Mouse (Mus musculus) CD4-positive naive resting alpha-beta T cell, adult 76 days (primary cell): Measurements from ENCODE around the gene Pip4k2b. TPM values are rescaled to one million over a fixed set of nuclear protein-coding genes. Genes with fewer than 3 reads are reported as not detected.

Experiments
- total RNA-seq: library from RNA; stranded (reverse); gene quantifications from one replicate; pipeline ENCODE4 v1.2.4, GENCODE M21; 2023

Gene Pip4k2b
- 52.4 TPM for total RNA-seq

DNA sequence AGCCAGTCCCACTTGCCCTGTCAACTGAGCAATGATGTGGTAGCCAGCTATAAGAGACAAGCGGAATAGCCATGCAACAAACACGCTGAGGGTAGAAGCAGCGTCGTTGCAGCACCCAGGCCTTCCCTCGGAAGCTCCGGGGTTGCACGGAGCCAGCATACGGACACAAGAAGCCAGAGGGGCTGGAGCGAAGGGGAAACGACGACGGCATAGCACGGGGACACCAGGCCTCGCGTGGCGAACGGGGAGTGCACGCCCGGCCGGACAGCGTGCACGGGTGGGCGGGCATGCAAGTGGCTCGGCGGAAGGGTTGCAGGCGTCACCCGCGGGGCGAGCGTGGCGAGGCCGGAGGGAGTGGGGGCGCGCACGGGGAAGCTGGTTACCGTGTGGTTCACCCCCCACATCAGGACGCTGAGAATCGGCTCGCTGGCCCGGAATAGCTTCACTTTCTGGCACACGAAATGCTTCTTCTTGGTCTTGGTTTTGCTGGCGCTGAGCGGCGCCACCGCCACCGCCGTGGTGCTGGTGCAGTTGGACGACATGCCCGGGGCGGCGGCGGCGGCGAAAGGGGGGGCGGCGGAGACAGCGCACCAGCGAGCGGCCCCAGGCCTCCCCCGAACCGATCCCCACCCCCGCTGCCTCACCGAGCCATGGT lies at the start of gene Pip4k2b:
TSS of gene Pip4k2b (minus strand) at position 642 of the 655 bp plus-strand sequence.

DNA sequence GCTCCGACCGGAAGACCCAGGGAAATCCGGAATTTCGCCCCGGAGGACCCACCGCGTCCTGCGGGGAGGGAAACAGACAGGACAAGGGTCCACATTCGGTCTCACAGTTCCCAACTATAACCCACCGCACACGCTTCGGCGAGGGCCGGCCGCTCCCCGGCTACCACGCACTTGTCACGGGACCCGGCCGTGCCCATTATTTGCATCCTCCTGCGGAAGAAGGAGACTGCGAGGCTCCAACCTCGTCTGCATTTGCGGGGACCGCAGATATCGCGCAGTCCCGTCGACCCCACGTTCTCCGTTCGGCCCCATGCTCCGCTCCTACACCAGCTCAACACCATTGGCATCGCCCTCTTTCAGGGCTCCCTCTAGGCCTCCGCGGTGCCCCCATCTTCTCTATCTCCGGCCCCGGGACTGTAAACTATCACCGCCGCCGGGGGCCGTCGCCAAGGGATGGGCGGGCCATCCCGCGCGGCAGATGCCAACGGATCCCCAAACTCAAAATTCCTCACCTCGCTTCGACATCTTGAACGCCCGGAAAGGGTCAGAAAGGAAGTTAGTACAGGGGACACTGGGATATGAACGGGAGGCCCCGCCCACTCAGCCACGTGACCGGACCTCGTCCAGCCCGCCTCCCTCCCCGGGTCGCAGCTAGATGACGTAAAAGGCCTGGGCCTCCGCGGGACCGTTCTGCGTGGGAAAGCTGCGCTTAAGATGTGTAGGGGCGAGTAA lies 37.5 kb upstream of the Pip4k2b start, which contains the start of gene Rpl23:
TSS of gene Rpl23 (minus strand) at position 606 of the 732 bp plus-strand sequence.

DNA sequence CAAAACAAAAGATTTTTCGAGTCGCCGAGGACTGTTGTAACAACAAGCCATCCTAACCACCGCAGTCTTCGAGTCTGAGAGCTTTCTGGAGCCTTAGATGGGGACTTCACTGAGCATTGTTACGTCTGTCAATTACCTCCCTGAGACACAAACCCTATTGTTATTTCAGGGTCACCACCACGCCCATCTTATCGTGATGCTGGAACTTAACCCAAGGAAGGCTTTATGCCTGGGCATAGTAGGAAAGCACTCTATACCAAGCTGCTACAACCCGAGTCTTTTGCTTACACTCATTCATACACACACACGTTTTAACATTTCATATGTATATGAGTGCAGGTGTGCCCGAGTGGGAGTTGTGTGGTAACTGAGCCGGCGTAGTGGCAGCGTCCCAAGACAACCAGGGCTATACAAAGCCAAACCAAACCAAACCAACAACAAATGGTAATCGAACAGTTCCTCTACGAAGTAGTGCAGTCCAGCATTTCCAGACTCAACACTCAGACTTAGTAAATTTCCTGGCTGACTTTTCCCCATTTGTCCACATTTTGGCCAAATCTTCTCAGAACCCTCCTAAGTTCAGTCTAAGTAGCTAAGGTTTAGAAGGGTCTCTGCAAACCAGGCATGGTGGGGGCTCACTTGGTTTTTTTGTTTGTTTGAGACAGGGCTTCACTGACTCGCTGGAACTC lies 31.4 kb upstream of the Pip4k2b start, which contains the start of gene 1700001P01Rik:
TSS of gene 1700001P01Rik (minus strand) at position 111 of the 689 bp plus-strand sequence.

DNA sequence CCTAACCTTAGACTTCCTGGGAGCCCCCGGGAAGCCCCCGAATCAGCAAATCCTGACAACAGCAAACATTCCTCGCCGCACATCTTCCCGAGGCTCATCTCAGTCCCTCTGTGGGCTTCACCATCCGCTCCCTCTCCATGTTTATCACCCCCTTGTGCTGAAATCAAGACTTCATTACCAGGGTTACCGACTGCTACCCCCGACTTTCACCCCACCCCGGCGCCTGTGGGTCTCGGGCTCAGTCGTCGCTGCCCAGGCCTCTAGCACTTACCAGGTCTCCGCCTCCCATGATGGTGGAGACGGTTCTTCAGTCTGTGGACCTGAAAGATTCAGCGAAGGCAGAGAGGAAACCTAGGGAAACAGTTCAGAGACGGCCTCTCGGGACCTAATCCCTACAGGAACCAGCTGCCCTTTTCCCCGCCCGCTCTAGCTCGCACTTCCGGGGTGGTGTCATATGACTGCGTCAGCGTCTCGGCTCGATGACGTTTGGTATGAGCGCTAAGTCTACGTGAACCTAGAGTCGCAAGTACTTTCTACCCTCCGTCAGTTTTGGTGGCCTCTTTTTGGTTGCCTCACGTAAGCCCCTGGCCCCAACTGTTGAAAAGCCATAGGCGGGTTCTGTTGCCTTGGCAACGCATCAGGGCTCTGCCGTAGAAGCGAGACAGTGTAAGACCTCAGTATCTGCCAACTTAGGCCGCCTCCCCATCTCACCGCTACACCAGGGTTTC lies 21.8 kb upstream of the Pip4k2b start, which contains the start of gene Cwc25:
TSS of gene Cwc25 (minus strand) at position 403 of the 728 bp plus-strand sequence.

DNA sequence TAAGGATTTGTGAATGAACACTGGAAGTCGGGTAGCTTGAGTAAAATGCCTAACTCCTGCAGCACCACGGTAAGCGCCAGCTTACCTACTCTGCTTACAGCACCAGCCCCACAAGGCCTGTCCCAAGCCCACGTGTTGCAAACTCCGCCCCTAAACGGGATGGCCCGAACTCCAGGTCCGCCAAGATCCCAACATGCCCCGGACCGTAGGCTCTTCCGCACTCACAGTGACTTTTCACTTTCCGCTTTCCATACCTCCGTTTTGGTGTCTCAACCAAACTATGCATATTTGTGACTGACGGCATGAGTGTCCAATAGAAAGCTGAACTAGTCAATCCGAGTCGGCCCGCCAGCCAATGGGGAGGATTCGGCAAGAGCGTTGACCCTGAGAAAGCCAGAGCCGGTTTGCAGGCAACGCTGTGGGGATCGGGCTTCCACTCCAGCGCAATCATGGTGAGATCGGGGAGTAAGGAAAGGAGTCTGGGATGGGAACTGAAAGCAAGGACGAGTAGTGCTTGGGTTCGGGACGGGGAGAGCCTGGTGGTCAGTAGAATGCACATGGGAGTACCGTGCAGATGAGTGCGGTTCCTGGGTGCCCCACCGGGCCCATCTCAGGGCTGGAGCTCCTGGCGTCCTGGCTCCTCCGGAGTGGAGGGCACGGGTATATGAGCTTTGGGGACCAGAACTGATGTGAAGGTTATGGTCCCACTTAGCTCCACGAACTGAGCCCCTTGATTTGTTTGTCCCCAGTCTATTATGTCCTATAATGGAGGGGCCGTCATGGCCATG lies 41.3 kb downstream of the Pip4k2b start, which contains the start of gene Psmb3:
TSS of gene Psmb3 (plus strand) at position 361 of the 788 bp plus-strand sequence.

DNA sequence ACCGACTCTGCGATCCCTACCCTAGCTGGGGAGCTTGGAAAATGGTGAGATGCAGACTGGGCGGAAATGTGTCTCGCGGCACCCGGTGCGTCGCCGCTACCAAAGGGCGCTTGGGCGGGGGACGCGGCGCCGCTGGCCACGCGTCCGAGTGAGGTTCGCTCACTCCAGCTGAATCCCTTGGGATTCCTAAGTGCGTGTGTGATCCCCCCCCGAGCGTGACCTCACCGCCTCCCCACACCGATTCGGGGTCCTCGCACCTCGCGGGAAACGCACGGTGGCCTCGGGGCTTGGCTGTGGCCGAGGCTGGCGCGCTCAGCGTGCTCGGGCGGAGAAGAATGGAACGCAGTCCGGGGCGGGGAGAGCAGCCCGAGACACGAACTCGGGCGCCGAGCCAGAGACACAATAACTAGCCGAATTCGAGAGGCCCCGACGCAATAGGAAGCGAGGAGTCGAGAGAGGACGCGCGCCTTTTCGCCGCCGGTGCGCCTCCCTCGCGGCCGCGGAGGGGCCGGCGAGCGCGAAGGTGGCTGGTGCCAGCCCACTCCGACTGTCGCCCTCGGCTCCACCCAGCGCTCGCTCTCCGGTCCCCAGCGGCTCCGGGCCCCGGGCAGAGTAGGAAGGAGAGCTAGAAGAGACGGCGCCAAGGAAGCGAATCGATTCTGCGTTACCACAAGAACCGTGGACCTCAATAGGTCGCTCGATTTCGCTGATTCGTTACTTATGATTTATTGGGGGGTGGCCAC lies 44.3 kb downstream of the Pip4k2b start, which contains the start of gene Pcgf2:
TSS of gene Pcgf2 (minus strand) at position 495 of the 743 bp plus-strand sequence.

DNA sequence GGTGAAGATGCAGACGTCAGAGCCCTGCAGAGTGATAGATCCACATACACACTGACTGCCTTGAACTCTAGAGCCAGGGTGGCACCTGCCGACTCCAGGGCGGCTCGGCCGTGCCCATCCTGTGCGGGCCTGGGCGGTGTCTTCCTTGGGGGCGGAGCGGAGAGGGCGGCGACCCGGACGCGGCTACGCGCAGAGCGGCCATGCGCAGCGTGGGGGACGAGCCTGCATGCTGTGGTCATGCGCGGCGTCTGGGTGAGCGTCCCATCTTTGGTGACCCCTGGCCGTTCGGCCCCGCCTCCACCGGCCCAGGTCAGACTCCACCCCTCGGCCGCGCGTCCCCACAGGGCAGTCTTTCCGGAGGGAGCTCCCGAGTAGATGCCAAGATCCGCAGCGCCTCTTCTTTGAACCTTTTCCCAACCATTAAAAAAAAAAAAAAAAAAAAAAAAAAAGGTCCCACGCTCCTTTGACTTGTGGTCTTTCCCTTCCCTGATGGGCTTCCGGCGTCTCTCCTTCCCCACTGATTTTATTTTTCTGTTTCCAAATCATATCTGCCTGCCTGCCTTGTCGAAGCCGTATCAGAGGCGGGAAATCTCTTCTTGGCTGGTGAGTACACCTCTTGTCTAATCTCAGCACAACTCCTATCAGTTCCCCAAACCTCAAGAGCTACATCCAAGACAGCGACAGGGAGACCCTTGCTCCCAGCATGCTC lies 58.7 kb downstream of the Pip4k2b start, which contains the start of gene Cisd3:
TSS of gene Cisd3 (plus strand) at position 214 of the 709 bp plus-strand sequence.

Other genes starting within 250 kb of the Pip4k2b start
- not detected for gene 4933428G20Rik, start 244.4 kb downstream of the Pip4k2b start, total RNA-seq
- gene Srcin1, start 168.5 kb downstream of the Pip4k2b start, total RNA-seq, result not detected
- gene Epop, start 115.0 kb downstream of the Pip4k2b start, total RNA-seq, result 9.4 TPM
- gene Mllt6, start 81.3 kb downstream of the Pip4k2b start, total RNA-seq, result 208 TPM
- 39.2 TPM for gene Cisd3, start 58.9 kb downstream of the Pip4k2b start, total RNA-seq
- gene Pcgf2, start 44.2 kb downstream of the Pip4k2b start, total RNA-seq, result 3.4 TPM
- 109 TPM for gene Psmb3, start 41.3 kb downstream of the Pip4k2b start, total RNA-seq
- 60.2 TPM for gene Cwc25, start 21.9 kb upstream of the Pip4k2b start, total RNA-seq
- gene 1700001P01Rik, start 31.2 kb upstream of the Pip4k2b start, total RNA-seq, result not detected
- gene Rpl23, start 37.7 kb upstream of the Pip4k2b start, total RNA-seq, result 2,418 TPM
- 117 TPM for gene Lasp1, start 54.3 kb upstream of the Pip4k2b start, total RNA-seq
- gene B230217C12Rik, start 96.1 kb upstream of the Pip4k2b start, total RNA-seq, result 0.85 TPM
- gene Fbxo47, start 139.4 kb upstream of the Pip4k2b start, total RNA-seq, result 0.73 TPM
- 1.1 TPM for gene Plxdc1, start 241.7 kb upstream of the Pip4k2b start, total RNA-seq